Mouse (Mus musculus): Measurements from ENCODE around the gene Prrg2. TPM values are rescaled to one million over a fixed set of nuclear protein-coding genes. Genes with fewer than 3 reads are reported as not detected.

Gene Prrg2
- total RNA-seq, 2 experiments from 2014 or later = 17.9 to 18.6 TPM

GRCm38 (mm10) chr7:45013366-45014095, 48.9 kb downstream of the Prrg2 start:
- DNase-seq (ENCODE audit: low spot score in 2 of 2) = no peak

GRCm38 (mm10) chr7:45012824-45013223, 49.7 kb downstream of the Prrg2 start:
- DNase-seq (ENCODE audit: low spot score in 2 of 2) = no peak

- no peak for DNase-seq (ENCODE audit: low spot score in 2 of 2)
These were observed 50.5 kb downstream of the Prrg2 start for GRCm38 (mm10) chr7:45012011-45012410.

- DNase-seq (ENCODE audit: low spot score in 2 of 2) = no peak
These were observed 54.1 kb downstream of the Prrg2 start for GRCm38 (mm10) chr7:45008411-45008810.

- DNase-seq (ENCODE audit: low spot score in 2 of 2) = no peak
These were observed 54.6 kb downstream of the Prrg2 start for GRCm38 (mm10) chr7:45007846-45008245.

- no peak for DNase-seq (ENCODE audit: low spot score in 2 of 2)
These were observed 55.3 kb downstream of the Prrg2 start for GRCm38 (mm10) chr7:45007141-45007540.

GRCm38 (mm10) chr7:45006503-45006902, 56.0 kb downstream of the Prrg2 start:
- no peak for DNase-seq (ENCODE audit: low spot score in 2 of 2)

- no peak for DNase-seq (ENCODE audit: low spot score in 2 of 2)
These were observed 57.0 kb downstream of the Prrg2 start for GRCm38 (mm10) chr7:45005321-45005992.

- no peak for DNase-seq (ENCODE audit: low spot score in 2 of 2)
These were observed 57.9 kb downstream of the Prrg2 start for GRCm38 (mm10) chr7:45004546-45004945.

Small RNA genes lying within 50 kb of the gene (microRNA-seq; reads per million reads assigned to microRNA genes)
- gene Mir7054 = 1.6 reads per million

Other genes starting within 250 kb of the Prrg2 start
- 10 to 100 TPM; 60.1 to 65.5 TPM for gene Nup62, start 246.6 kb downstream of the Prrg2 start, total RNA-seq (2021)
- gene Il4i1, start 246.3 kb downstream of the Prrg2 start, total RNA-seq (2021) = 1 to 10 TPM; 1.1 to 1.8 TPM
- gene Atf5, start 246.0 kb downstream of the Prrg2 start, total RNA-seq (2021) = 100 to 1,000 TPM in 1 of 2 experiments, 10 to 100 TPM in 1; 59.8 to 104 TPM
- gene Akt1s1, start 213.7 kb downstream of the Prrg2 start, total RNA-seq (2021) = 100 to 1,000 TPM; 119 to 134 TPM
- 10 to 100 TPM; 87.9 to 92.0 TPM for gene Tbc1d17, start 213.6 kb downstream of the Prrg2 start, total RNA-seq (2021)
- gene Pnkp, start 205.5 kb downstream of the Prrg2 start, total RNA-seq (2021) = 10 to 100 TPM; 50.8 to 54.6 TPM
- 100 to 1,000 TPM; 385 to 394 TPM for gene Ptov1, start 192.9 kb downstream of the Prrg2 start, total RNA-seq (2021)
- gene Med25, start 170.0 kb downstream of the Prrg2 start, total RNA-seq (2021) = 100 to 1,000 TPM; 117 to 121 TPM
- gene Fuz, start 166.6 kb downstream of the Prrg2 start, total RNA-seq (2021) = 10 to 100 TPM; 24.6 to 26.7 TPM
- 100 to 1,000 TPM in 1 of 2 experiments, 10 to 100 TPM in 1; 99.9 to 107 TPM for gene Ap2a1, start 133.2 kb downstream of the Prrg2 start, total RNA-seq (2021)
- gene Tsks, start 119.5 kb downstream of the Prrg2 start, total RNA-seq (2021) = under 1 TPM in 1 of 2 experiments, not detected in 1; 0.39 TPM
- 10 to 100 TPM; 28.0 to 31.1 TPM for gene Cpt1c, start 87.8 kb downstream of the Prrg2 start, total RNA-seq (2021)
- 100 to 1,000 TPM; 380 to 390 TPM for gene Prmt1, start 76.1 kb downstream of the Prrg2 start, total RNA-seq (2021)
- gene Irf3, start 65.0 kb downstream of the Prrg2 start, total RNA-seq (2021) = 100 to 1,000 TPM; 106 to 111 TPM
- 10 to 100 TPM; 23.8 to 28.5 TPM for gene Bcl2l12, start 64.0 kb downstream of the Prrg2 start, total RNA-seq (2021)
- 100 to 1,000 TPM; 114 TPM for gene Scaf1, start 46.3 kb downstream of the Prrg2 start, total RNA-seq (2021)
- 10 to 100 TPM; 58.9 to 59.7 TPM for gene Rras, start 44.7 kb downstream of the Prrg2 start, total RNA-seq (2021)
- 10 to 100 TPM; 76.4 to 85.1 TPM for gene Prr12, start 9.8 kb downstream of the Prrg2 start, total RNA-seq (2021)
- 10 to 100 TPM; 61.1 to 71.2 TPM for gene Nosip, start 248 bp downstream of the Prrg2 start, total RNA-seq (2021)
- 10 to 100 TPM; 77.0 to 81.8 TPM for gene Rcn3, start 29.5 kb upstream of the Prrg2 start, total RNA-seq (2021)
- 100 to 1,000 TPM in 1 of 2 experiments, 10 to 100 TPM in 1; 98.0 to 104 TPM for gene Fcgrt, start 41.2 kb upstream of the Prrg2 start, total RNA-seq (2021)
- gene Rps11, start 61.8 kb upstream of the Prrg2 start, total RNA-seq (2021) = 1,000 to 10,000 TPM; 1,454 to 1,477 TPM
- 1,000 to 10,000 TPM; 2,237 to 2,371 TPM for gene Rpl13a, start 66.1 kb upstream of the Prrg2 start, total RNA-seq (2021)
- gene Gm45713, start 73.6 kb upstream of the Prrg2 start, total RNA-seq (2021) = not detected
- gene Flt3l, start 73.8 kb upstream of the Prrg2 start, total RNA-seq (2021) = 10 to 100 TPM; 18.8 to 23.1 TPM
- gene Pih1d1, start 91.6 kb upstream of the Prrg2 start, total RNA-seq (2021) = 10 to 100 TPM; 60.7 to 65.2 TPM
- 10 to 100 TPM; 76.4 to 90.1 TPM for gene Aldh16a1, start 91.9 kb upstream of the Prrg2 start, total RNA-seq (2021)
- 1 to 10 TPM in 1 of 2 experiments, under 1 TPM in 1; 0.31 to 1.9 TPM for gene Slc17a7, start 101.3 kb upstream of the Prrg2 start, total RNA-seq (2021)
- gene Gfy, start 116.9 kb upstream of the Prrg2 start, total RNA-seq (2021) = not detected
- not detected for gene Pth2, start 118.3 kb upstream of the Prrg2 start, total RNA-seq (2021)
- under 1 TPM; 0.31 to 0.84 TPM for gene Ccdc155, start 142.2 kb upstream of the Prrg2 start, total RNA-seq (2021)
- gene Dkkl1, start 149.5 kb upstream of the Prrg2 start, total RNA-seq (2021) = under 1 TPM in 1 of 2 experiments, not detected in 1; 0.78 TPM
- 10 to 100 TPM; 45.1 to 67.8 TPM for gene Tead2, start 153.1 kb upstream of the Prrg2 start, total RNA-seq (2021)
- 1 to 10 TPM; 4.1 to 6.2 TPM for gene Cd37, start 176.4 kb upstream of the Prrg2 start, total RNA-seq (2021)
- under 1 TPM in 1 of 2 experiments, not detected in 1; 0.28 TPM for gene Slc6a16, start 178.4 kb upstream of the Prrg2 start, total RNA-seq (2021)
- not detected for gene Slc6a21, start 214.8 kb upstream of the Prrg2 start, total RNA-seq (2021)